Mouse (Mus musculus): ENCODE data around the gene Rasal1. TPM values are rescaled to one million over a fixed set of nuclear protein-coding genes. Genes with fewer than 3 reads are reported as not detected.

Gene Rasal1
- polyA plus RNA-seq, 1 experiment from 2014 or later: not detected

DNA sequence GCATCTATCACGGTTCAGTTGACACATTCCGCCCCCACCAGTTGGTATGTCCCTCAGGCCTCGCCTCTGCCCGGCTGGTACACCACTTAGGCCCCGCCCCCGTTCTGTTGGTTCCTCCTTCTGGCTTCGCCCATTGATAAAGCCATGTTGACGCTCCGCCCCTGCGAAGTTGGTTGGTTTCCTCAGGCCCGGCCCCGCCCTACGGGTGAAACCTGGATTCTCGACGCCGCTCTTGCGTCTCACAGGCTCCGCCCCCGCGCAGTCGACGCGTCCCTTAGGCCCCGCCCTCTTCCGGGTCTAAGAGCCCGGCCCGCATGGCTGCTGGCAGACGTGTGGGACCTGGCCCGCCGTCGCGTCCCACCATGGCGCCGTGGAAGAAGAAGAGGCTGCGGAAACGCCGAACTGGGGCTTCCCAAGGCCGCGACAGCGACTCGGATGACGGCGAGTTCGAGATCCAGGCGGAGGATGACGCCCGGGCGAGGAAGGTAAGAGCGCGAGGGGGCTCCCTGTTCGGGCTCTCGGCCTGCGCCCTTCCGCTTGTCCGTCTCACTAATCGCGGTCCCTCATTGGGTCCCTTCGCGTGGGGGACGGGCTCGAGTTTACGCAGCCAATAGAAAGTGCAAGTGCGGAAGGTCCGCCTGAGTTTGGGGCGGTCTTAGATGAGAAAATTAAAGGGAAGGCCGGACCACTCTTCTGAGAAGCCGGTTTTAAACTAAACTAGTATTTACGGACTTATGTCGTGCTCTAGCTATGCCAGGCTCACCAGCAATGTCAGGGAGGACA lies 35.6 kb upstream of the Rasal1 start:
- peaks cover 12 to 18% of the 10 kb centered on the region in 2 experiments for H3K4me1 ChIP-seq (ENCODE audit: control insufficient read depth in 2 of 2, insufficient read depth in 2 of 2, low read length in 2 of 2)
- peak; percentile 94 for ATAC-seq (ENCODE audit: insufficient number of reproducible peaks, insufficient read depth, low FRiP score, low read depth)
- H3K27me3 ChIP-seq (ENCODE audit: control insufficient read depth, insufficient read depth, low read length): no peaks in the 10 kb centered on the region
- H3K9me3 ChIP-seq (ENCODE audit: control insufficient read depth, low read length): no peaks in the 10 kb centered on the region
- WGBS: under 1% methylated on average over 69 of the region's 69 CpGs
- H3K9ac ChIP-seq (ENCODE audit: low read length): peak overlapping the region; percentile 83
- H3K27ac ChIP-seq (replicated peaks in 1 of 2; ENCODE audit: control insufficient read depth in 1 of 2, insufficient read depth in 1 of 2, low read depth in 2 of 2, low read length in 2 of 2): peak overlapping the region; percentile 81 to 94
- H3K4me2 ChIP-seq (ENCODE audit: low read length): peak overlapping the region; percentile 94
- peaks cover 28% of the 10 kb centered on the region for H3K36me3 ChIP-seq (ENCODE audit: control insufficient read depth, insufficient read depth, low read length)
- peak overlapping the region; percentile 71 to 72 for H3K4me3 ChIP-seq (ENCODE audit: control insufficient read depth in 1 of 2, insufficient read depth in 1 of 2, low read depth in 1 of 2, low read length in 2 of 2)

DNA sequence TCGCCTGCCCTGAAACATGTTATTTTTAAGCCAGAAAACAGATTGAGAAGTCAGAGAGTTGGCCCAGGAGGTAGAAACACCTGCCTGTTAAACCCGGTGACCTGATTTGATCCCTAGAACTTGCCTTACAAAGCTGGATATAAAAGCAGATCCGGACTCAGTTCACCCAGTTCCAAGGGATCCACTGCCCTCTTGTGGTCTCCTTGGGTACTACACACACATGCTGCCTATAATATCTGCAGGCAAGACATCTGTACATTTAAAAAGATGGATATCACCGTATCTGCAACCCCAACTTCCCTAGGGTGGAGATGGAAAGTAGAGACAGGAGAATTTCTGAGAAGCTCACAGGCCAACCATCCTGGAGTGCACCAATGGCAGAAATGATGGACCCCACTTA lies 32.7 kb upstream of the Rasal1 start:
- Histone ChIP-seq H3K9me3 (ENCODE audit: control insufficient read depth, low read length) (no peaks in the 10 kb centered on the region), H3K4me3 (ENCODE audit: control insufficient read depth in 1 of 2, insufficient read depth in 1 of 2, low read depth in 1 of 2, low read length in 2 of 2) (no peak overlapping the region), H3K9ac (ENCODE audit: low read length) (no peak overlapping the region), H3K4me2 (ENCODE audit: low read length) (no peak overlapping the region), H3K36me3 (ENCODE audit: control insufficient read depth, insufficient read depth, low read length) (peaks cover 47% of the 10 kb centered on the region), H3K4me1 (ENCODE audit: control insufficient read depth in 2 of 2, insufficient read depth in 2 of 2, low read length in 2 of 2) (peaks cover 11 to 17% of the 10 kb centered on the region in 2 experiments), H3K27me3 (ENCODE audit: control insufficient read depth, insufficient read depth, low read length) (no peaks in the 10 kb centered on the region), H3K27ac (replicated peaks in 1 of 2; ENCODE audit: control insufficient read depth in 1 of 2, insufficient read depth in 1 of 2, low read depth in 2 of 2, low read length in 2 of 2) (no peak overlapping the region)
- 96% methylated on average over 4 of the region's 4 CpGs for WGBS
- no peak for ATAC-seq (ENCODE audit: insufficient number of reproducible peaks, insufficient read depth, low FRiP score, low read depth)

DNA sequence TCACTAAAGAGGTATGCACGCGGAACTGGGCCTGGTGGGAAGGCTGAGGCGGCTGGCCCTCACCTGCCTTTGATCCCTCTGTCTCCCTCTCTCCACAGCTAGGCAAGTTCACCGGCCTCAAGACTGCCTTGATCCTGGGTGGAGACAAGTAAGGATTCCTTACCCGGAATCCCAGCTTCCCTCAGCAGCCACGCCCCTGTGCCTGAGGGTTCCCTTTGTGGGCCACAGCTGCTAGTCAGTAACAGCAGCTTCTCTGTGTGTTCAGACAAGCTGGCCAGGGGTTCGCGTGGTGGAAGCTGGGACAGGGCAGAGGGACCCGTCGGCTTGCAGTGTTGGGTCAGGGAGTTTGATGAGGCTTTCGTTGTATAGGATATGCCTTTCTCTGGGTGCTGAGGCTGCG lies 29.8 kb upstream of the Rasal1 start:
- H3K36me3 ChIP-seq (ENCODE audit: control insufficient read depth, insufficient read depth, low read length): peaks cover 76% of the 10 kb centered on the region
- H3K4me2 ChIP-seq (ENCODE audit: low read length): no peak overlapping the region
- H3K4me1 ChIP-seq (ENCODE audit: control insufficient read depth in 2 of 2, insufficient read depth in 2 of 2, low read length in 2 of 2): peaks cover 2 to 13% of the 10 kb centered on the region in 2 experiments; a peak in 3 of 4 replicates
- no peaks in the 10 kb centered on the region for H3K9me3 ChIP-seq (ENCODE audit: control insufficient read depth, low read length)
- H3K27me3 ChIP-seq (ENCODE audit: control insufficient read depth, insufficient read depth, low read length): no peaks in the 10 kb centered on the region
- ATAC-seq (ENCODE audit: insufficient number of reproducible peaks, insufficient read depth, low FRiP score, low read depth): no peak
- no peak overlapping the region for H3K4me3 ChIP-seq (ENCODE audit: control insufficient read depth in 1 of 2, insufficient read depth in 1 of 2, low read depth in 1 of 2, low read length in 2 of 2)
- H3K9ac ChIP-seq (ENCODE audit: low read length): no peak overlapping the region
- 79% methylated on average over 12 of the region's 12 CpGs for WGBS
- H3K27ac ChIP-seq (replicated peaks in 1 of 2; ENCODE audit: control insufficient read depth in 1 of 2, insufficient read depth in 1 of 2, low read depth in 2 of 2, low read length in 2 of 2): no peak overlapping the region

DNA sequence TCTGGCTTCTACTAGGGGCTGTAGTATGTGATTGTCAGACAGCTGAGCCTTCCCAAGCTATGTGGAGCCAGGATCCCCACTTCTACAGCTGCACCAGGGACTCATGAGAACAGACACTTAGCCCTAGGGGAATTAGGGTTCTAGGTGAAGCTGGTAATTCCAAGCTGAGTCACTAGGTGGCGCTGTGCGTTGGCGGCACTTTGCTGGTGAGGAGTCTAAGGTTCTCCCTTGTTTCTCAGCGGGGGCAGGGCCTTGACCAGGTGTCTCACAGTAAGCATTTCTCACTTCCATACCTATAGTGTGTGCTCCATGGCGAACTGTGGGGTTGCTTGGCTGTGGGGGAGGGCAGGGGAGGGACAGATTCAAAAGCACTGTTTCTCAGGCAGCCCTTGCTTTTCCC lies 29.4 kb upstream of the Rasal1 start:
- Histone ChIP-seq H3K4me3 (ENCODE audit: control insufficient read depth in 1 of 2, insufficient read depth in 1 of 2, low read depth in 1 of 2, low read length in 2 of 2) (no peak overlapping the region), H3K9me3 (ENCODE audit: control insufficient read depth, low read length) (no peaks in the 10 kb centered on the region), H3K9ac (ENCODE audit: low read length) (no peak overlapping the region), H3K27ac (replicated peaks in 1 of 2; ENCODE audit: control insufficient read depth in 1 of 2, insufficient read depth in 1 of 2, low read depth in 2 of 2, low read length in 2 of 2) (no peak overlapping the region), H3K4me2 (ENCODE audit: low read length) (no peak overlapping the region), H3K36me3 (ENCODE audit: control insufficient read depth, insufficient read depth, low read length) (peaks cover 80% of the 10 kb centered on the region), H3K27me3 (ENCODE audit: control insufficient read depth, insufficient read depth, low read length) (no peaks in the 10 kb centered on the region), H3K4me1 (ENCODE audit: control insufficient read depth in 2 of 2, insufficient read depth in 2 of 2, low read length in 2 of 2) (peaks cover 0 to 9% of the 10 kb centered on the region in 2 experiments; a peak in 1 of 4 replicates)
- 14% methylated on average over 5 of the region's 5 CpGs for WGBS
- no peak for ATAC-seq (ENCODE audit: insufficient number of reproducible peaks, insufficient read depth, low FRiP score, low read depth)

DNA sequence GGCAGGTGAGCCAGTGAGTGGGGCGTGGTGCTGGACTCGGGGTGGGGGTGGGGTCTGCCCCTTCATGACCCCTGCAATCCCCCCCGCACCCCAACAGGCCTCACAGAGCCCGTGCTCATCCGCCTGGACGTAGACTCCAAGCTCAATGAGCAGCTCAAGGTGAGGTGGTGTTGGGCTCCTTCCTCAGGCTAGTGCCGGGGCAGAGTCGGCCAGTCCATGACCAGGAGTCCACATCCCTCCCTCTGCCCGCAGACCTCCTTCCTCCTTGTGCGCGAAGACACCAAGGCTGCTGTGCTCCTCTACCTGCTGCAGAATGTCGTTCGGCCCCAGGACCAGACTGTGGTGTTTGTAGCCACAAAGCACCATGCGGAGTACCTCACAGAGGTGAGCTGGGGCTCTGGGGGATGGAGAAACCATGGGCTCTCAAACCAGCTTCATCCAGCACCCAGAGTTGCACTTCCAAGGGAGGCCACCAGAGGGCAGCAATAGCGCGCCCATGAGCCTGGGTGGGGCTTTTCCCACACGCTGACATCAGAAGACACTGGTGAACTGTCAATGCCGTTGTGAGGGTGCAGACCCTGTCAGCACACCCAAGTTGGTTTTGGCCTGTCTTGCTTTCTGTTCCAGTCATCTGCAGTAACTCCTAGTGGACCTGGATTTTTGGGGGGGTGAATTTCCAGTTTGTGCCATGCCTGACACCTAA lies 28.1 kb upstream of the Rasal1 start:
- Histone ChIP-seq H3K9me3 (ENCODE audit: control insufficient read depth, low read length) (no peaks in the 10 kb centered on the region), H3K4me3 (ENCODE audit: control insufficient read depth in 1 of 2, insufficient read depth in 1 of 2, low read depth in 1 of 2, low read length in 2 of 2) (no peak overlapping the region), H3K4me1 (ENCODE audit: control insufficient read depth in 2 of 2, insufficient read depth in 2 of 2, low read length in 2 of 2) (peaks cover 0 to 9% of the 10 kb centered on the region in 2 experiments; a peak in 1 of 4 replicates), H3K4me2 (ENCODE audit: low read length) (no peak overlapping the region), H3K27ac (replicated peaks in 1 of 2; ENCODE audit: control insufficient read depth in 1 of 2, insufficient read depth in 1 of 2, low read depth in 2 of 2, low read length in 2 of 2) (no peak overlapping the region), H3K27me3 (ENCODE audit: control insufficient read depth, insufficient read depth, low read length) (no peaks in the 10 kb centered on the region), H3K36me3 (ENCODE audit: control insufficient read depth, insufficient read depth, low read length) (peaks cover 94% of the 10 kb centered on the region), H3K9ac (ENCODE audit: low read length) (no peak overlapping the region)
- WGBS: 71% methylated on average over 18 of the region's 18 CpGs
- ATAC-seq (ENCODE audit: insufficient number of reproducible peaks, insufficient read depth, low FRiP score, low read depth): no peak

DNA sequence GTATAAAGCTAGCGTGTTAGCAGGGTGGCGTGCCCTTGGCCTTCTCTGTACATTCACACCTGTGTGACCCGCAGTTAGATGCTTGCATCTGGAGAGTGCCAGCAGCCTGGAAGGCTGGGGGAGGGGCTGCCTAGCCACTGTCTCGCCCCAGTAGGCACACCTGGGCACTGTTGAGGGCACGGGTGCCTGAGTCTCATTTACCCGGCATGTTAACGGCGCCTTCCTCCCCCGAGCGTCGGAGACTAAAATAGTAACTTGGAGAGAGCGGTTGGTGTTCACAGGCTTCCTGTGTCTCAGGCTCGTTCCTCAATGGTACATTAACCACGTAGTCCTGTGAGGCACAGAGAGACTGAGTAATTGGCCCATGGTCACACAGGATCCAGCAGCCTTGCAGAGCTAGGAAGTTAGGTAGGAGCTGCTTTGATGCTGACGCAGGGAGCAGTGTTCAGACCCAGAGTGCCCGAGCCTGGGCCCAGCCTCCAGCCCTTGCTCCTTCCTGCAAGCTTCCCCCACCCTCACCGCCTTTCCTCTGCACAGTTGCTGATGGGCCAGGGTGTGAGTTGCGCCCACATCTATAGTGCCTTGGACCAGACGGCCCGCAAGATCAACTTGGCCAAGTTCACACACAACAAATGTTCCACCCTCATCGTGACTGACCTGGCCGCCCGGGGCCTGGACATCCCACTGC lies 27.4 kb upstream of the Rasal1 start:
- Histone ChIP-seq H3K9me3 (ENCODE audit: control insufficient read depth, low read length) (no peaks in the 10 kb centered on the region), H3K36me3 (ENCODE audit: control insufficient read depth, insufficient read depth, low read length) (peaks cover 98% of the 10 kb centered on the region), H3K27me3 (ENCODE audit: control insufficient read depth, insufficient read depth, low read length) (no peaks in the 10 kb centered on the region), H3K4me3 (ENCODE audit: control insufficient read depth in 1 of 2, insufficient read depth in 1 of 2, low read depth in 1 of 2, low read length in 2 of 2) (no peak overlapping the region), H3K4me2 (ENCODE audit: low read length) (no peak overlapping the region), H3K27ac (replicated peaks in 1 of 2; ENCODE audit: control insufficient read depth in 1 of 2, insufficient read depth in 1 of 2, low read depth in 2 of 2, low read length in 2 of 2) (no peak overlapping the region), H3K9ac (ENCODE audit: low read length) (no peak overlapping the region), H3K4me1 (ENCODE audit: control insufficient read depth in 2 of 2, insufficient read depth in 2 of 2, low read length in 2 of 2) (peaks cover 0 to 9% of the 10 kb centered on the region in 2 experiments; a peak in 1 of 4 replicates)
- 85% methylated on average over 23 of the region's 23 CpGs for WGBS
- ATAC-seq (ENCODE audit: insufficient number of reproducible peaks, insufficient read depth, low FRiP score, low read depth): no peak

DNA sequence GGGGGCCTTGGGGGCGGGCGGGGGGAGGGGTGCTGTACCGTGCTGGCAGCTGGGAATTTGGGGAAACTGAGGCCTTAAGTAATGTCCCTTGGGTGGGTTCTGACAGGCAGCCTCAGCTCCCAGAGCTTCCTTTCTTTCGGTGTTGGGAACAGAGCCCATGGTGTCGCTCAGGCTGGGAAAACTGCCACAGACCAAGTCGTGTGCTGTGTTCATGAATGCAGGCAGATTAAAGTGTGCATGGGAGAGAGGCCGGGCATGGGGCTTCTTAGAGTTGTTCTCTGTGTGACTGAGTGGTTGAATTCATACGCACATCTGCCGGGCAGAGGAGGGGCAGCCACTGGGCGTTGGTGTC lies 26.8 kb upstream of the Rasal1 start:
- Histone ChIP-seq H3K9ac (ENCODE audit: low read length) (no peak overlapping the region), H3K4me3 (ENCODE audit: control insufficient read depth in 1 of 2, insufficient read depth in 1 of 2, low read depth in 1 of 2, low read length in 2 of 2) (no peak overlapping the region), H3K4me2 (ENCODE audit: low read length) (no peak overlapping the region)

More for the DNA sequence above, 26.8 kb upstream of the Rasal1 start:
- WGBS: 87% methylated on average over 10 of the region's 10 CpGs
- no peaks in the 10 kb centered on the region for H3K27me3 ChIP-seq (ENCODE audit: control insufficient read depth, insufficient read depth, low read length)
- H3K36me3 ChIP-seq (ENCODE audit: control insufficient read depth, insufficient read depth, low read length): peaks cover 100% of the 10 kb centered on the region
- H3K4me1 ChIP-seq (ENCODE audit: control insufficient read depth in 2 of 2, insufficient read depth in 2 of 2, low read length in 2 of 2): peaks cover 0 to 9% of the 10 kb centered on the region in 2 experiments; a peak in 1 of 4 replicates
- no peaks in the 10 kb centered on the region for H3K9me3 ChIP-seq (ENCODE audit: control insufficient read depth, low read length)
- H3K27ac ChIP-seq (replicated peaks in 1 of 2; ENCODE audit: control insufficient read depth in 1 of 2, insufficient read depth in 1 of 2, low read depth in 2 of 2, low read length in 2 of 2): 0 out of 4 replicates have a peak overlapping the region, but pooled peaks of 1 of the 2 experiments have one; percentile 14
- no peak for ATAC-seq (ENCODE audit: insufficient number of reproducible peaks, insufficient read depth, low FRiP score, low read depth)
